Mouse (Mus musculus): ENCODE measurements around the gene Ropn1. TPM values are rescaled to one million over a fixed set of nuclear protein-coding genes. Genes with fewer than 3 reads are reported as not detected.

Ropn1 gene
- total and polyA plus RNA-seq, 2 experiments from 2014 or later: 0.34 TPM; not detected in 1

DNA sequence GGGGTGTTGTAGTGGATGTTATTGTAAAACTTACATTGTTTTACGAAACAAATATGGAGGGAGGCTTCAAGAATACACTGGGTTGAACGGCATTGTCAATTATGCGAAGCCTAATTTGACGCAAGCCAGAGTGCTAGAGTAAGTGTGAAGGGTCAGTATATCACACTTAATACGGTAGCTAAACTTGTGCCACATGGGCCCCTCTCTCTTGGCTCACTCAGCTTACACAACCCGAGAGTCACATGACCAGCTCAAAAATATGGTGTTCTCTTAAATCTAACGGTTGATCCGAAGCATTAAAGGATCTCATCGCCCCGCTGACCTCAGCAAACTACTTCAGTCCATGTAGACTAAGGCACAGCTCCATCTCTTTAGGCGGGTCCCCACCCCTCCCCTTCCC lies 8.7 kb downstream of the Ropn1 start:
- no peak for TF ChIP-seq CTCF (IDR thresholded peaks at IDR 0.05; ENCODE audit: low read depth)
- Histone ChIP-seq H3K4me1 (ENCODE audit: insufficient read depth, low read length) (0 out of 2 replicates have a peak, but pooled peaks cover 4% of the 10 kb centered on the region), H3K4me3 (ENCODE audit: low read length) (peak overlapping the region; percentile 34), H3K27ac (no peak overlapping the region), H3K27me3 (ENCODE audit: insufficient read depth, low read length) (no peaks in the 10 kb centered on the region), H3K4me2 (ENCODE audit: low read depth, low read length) (peak overlapping the region; percentile 58), H3K9ac (replicated peaks; ENCODE audit: low read length) (no peak overlapping the region), H3K36me3 (ENCODE audit: insufficient read depth, low read length) (no peaks in the 10 kb centered on the region), H3K9me3 (ENCODE audit: low read length) (no peaks in the 10 kb centered on the region)
- DNase-seq (ENCODE audit: low spot score) (no peak), ATAC-seq (peak; percentile 62; the same call in 1 of the 2 replicates)
- 44% methylated on average over 11 of the region's 11 CpGs for WGBS

DNA sequence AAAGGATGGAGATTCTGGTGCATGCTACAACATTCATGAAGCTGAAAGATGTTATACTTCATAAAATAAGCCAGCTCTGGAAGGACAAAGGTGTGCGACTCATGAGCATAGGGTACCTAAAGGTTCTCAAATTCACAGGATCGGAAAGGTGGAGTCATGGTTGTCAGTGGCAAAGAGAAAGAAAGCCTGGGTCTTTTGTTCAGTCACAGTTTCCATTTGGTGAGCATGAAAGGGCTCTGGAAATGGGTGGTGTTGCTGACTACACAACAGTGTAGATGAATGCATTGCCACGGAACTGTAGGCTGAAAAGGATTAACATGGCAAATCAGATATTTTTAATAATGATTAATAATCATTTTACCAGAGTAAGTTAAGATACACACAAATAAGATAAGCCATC lies 14.8 kb downstream of the Ropn1 start:
- Histone ChIP-seq H3K27ac (no peak overlapping the region), H3K9ac (replicated peaks; ENCODE audit: low read length) (no peak overlapping the region), H3K27me3 (ENCODE audit: insufficient read depth, low read length) (0 out of 2 replicates have a peak, but pooled peaks cover 4% of the 10 kb centered on the region), H3K4me1 (ENCODE audit: insufficient read depth, low read length) (0 out of 2 replicates have a peak, but pooled peaks cover 4% of the 10 kb centered on the region), H3K4me3 (ENCODE audit: low read length) (no peak overlapping the region), H3K4me2 (ENCODE audit: low read depth, low read length) (no peak overlapping the region), H3K9me3 (ENCODE audit: low read length) (no peaks in the 10 kb centered on the region), H3K36me3 (ENCODE audit: insufficient read depth, low read length) (no peaks in the 10 kb centered on the region)
- ATAC-seq: no peak
- no peak for DNase-seq (ENCODE audit: low spot score)
- WGBS: 80% methylated on average over 3 of the region's 3 CpGs
- TF ChIP-seq CTCF (IDR thresholded peaks at IDR 0.05; ENCODE audit: low read depth): no peak

DNA sequence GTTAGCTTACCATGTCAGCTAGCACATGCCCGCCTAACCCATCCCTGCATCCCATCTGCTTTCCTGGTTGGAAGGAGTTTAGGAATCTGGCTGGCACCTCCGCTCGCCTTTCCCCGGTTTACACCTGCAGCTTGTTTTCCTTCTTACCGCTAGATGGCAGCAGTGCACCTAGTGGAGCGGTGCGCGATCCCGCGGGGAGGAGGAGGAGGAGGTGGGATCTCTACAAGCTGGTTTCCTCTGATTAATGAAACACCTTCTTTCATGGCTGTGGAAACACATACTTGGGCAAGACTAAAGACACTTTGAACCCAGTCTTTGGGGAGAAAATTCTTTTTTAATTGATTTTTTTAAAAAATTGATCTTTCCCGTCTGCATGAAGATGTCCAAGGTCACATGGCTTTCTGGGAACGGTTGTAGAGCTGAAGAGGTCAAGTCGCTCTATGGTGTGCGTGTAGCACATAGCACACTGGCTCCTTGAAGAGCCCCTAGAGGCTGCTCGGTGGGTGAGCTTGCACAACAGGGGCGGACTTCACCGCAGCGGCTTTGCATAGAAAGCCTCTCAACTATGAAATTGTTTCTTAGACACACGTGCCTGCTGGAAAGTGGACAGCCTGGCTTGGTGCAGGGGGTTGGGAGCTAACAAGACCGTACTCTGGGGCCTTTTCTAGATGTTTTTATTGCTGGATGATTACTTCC lies 17.5 kb downstream of the Ropn1 start:
- peak overlapping the region; percentile 57 for H3K4me2 ChIP-seq (ENCODE audit: low read depth, low read length)
- DNase-seq (ENCODE audit: low spot score) (peak; percentile 88), ATAC-seq (peak; percentile 82)
- H3K4me1 ChIP-seq (ENCODE audit: insufficient read depth, low read length): 0 out of 2 replicates have a peak, but pooled peaks cover 4% of the 10 kb centered on the region
- H3K9ac ChIP-seq (replicated peaks; ENCODE audit: low read length): no peak overlapping the region
- peak overlapping the region; percentile 15; the same call in 1 of the 2 replicates for H3K4me3 ChIP-seq (ENCODE audit: low read length)
- H3K27me3 ChIP-seq (ENCODE audit: insufficient read depth, low read length): 0 out of 2 replicates have a peak, but pooled peaks cover 4% of the 10 kb centered on the region
- H3K36me3 ChIP-seq (ENCODE audit: insufficient read depth, low read length): no peaks in the 10 kb centered on the region
- WGBS: 4% methylated on average over 20 of the region's 20 CpGs
- no peaks in the 10 kb centered on the region for H3K9me3 ChIP-seq (ENCODE audit: low read length)
- H3K27ac ChIP-seq: no peak overlapping the region
- TF ChIP-seq CTCF (IDR thresholded peaks at IDR 0.05; ENCODE audit: low read depth): peak; percentile 98

DNA sequence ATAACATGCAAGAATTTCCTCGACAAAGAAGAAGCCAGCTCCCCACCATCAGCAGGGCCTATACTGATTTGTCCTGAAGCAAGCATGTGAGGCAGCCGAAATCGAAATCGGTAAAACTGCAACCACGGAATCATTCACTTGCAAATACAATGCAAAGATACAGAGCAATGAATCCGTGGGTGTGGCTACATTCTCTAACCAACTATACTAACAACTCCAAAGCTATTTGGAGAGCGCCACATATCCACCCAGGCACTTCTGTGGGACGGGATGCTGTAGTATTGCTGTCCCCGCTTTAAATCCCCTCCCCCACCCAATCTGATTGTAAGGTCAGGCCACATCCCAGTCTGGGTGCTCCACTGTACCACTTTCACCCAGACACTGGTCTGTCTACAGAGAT lies 18.6 kb downstream of the Ropn1 start:
- Histone ChIP-seq H3K27ac (no peak overlapping the region), H3K4me2 (ENCODE audit: low read depth, low read length) (no peak overlapping the region), H3K4me3 (ENCODE audit: low read length) (no peak overlapping the region), H3K9ac (replicated peaks; ENCODE audit: low read length) (no peak overlapping the region), H3K4me1 (ENCODE audit: insufficient read depth, low read length) (0 out of 2 replicates have a peak, but pooled peaks cover 4% of the 10 kb centered on the region), H3K36me3 (ENCODE audit: insufficient read depth, low read length) (no peaks in the 10 kb centered on the region), H3K27me3 (ENCODE audit: insufficient read depth, low read length) (0 out of 2 replicates have a peak, but pooled peaks cover 4% of the 10 kb centered on the region), H3K9me3 (ENCODE audit: low read length) (no peaks in the 10 kb centered on the region)
- no peak for TF ChIP-seq CTCF (IDR thresholded peaks at IDR 0.05; ENCODE audit: low read depth)
- 82% methylated on average over 9 of the region's 9 CpGs for WGBS
- no peak for DNase-seq (ENCODE audit: low spot score)
- no peak for ATAC-seq

DNA sequence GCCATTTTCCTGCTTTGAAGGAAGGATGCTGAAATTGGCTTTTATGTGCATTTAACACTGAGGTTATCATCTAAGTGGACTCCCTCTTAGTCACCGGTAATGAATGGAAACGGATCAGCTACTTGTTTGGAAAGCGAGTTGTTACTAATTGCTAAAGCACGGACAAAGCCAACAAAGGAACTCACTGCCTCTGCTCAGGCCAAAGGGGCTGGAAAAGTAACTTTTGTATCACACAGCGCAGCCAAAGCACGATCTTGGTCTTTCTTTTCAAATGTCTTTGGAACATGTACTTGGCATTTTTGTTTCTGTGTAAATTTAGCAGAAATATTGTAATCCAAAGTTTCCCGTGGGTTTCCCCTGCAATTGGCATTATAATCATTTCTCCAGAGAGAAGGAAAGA lies 22.2 kb downstream of the Ropn1 start:
- H3K36me3 ChIP-seq (ENCODE audit: insufficient read depth, low read length): no peaks in the 10 kb centered on the region
- no peaks in the 10 kb centered on the region for H3K9me3 ChIP-seq (ENCODE audit: low read length)
- no peak overlapping the region for H3K4me3 ChIP-seq (ENCODE audit: low read length)
- no peak overlapping the region for H3K9ac ChIP-seq (replicated peaks; ENCODE audit: low read length)
- H3K4me2 ChIP-seq (ENCODE audit: low read depth, low read length): no peak overlapping the region
- no peak for TF ChIP-seq CTCF (IDR thresholded peaks at IDR 0.05; ENCODE audit: low read depth)
- DNase-seq (ENCODE audit: low spot score) (no peak), ATAC-seq (no peak)
- H3K4me1 ChIP-seq (ENCODE audit: insufficient read depth, low read length): 0 out of 2 replicates have a peak, but pooled peaks cover 4% of the 10 kb centered on the region
- WGBS: 49% methylated on average over 7 of the region's 7 CpGs
- 0 out of 2 replicates have a peak, but pooled peaks cover 4% of the 10 kb centered on the region for H3K27me3 ChIP-seq (ENCODE audit: insufficient read depth, low read length)
- H3K27ac ChIP-seq: no peak overlapping the region

DNA sequence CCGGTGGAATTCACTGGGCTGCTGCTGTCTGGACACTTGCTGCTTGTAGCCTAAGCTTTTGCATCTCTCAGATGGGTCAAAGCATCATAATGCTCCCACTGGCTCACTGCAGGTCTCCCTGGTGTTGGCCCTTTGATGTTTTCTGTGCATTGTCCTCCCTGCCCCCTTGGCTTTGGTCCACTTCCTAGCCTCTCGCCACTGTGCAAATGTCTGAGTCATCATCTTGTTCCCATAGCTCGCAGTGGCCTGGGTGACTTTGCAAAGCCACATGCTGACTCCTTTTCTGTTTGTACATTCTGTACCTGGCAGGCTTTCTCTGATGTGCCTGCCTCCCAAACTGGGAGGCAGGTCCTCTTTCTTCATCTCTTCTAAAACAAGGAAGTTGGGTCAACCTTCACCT lies 23.1 kb downstream of the Ropn1 start:
- H3K9me3 ChIP-seq (ENCODE audit: low read length): no peaks in the 10 kb centered on the region
- 42% methylated on average over 3 of the region's 3 CpGs for WGBS
- no peak for TF ChIP-seq CTCF (IDR thresholded peaks at IDR 0.05; ENCODE audit: low read depth)
- H3K4me3 ChIP-seq (ENCODE audit: low read length): no peak overlapping the region
- H3K27me3 ChIP-seq (ENCODE audit: insufficient read depth, low read length): 0 out of 2 replicates have a peak, but pooled peaks cover under 1% of the 10 kb centered on the region
- H3K36me3 ChIP-seq (ENCODE audit: insufficient read depth, low read length): no peaks in the 10 kb centered on the region
- ATAC-seq: no peak
- H3K4me1 ChIP-seq (ENCODE audit: insufficient read depth, low read length): no peaks in the 10 kb centered on the region
- no peak overlapping the region for H3K9ac ChIP-seq (replicated peaks; ENCODE audit: low read length)
- no peak overlapping the region for H3K27ac ChIP-seq
- H3K4me2 ChIP-seq (ENCODE audit: low read depth, low read length): no peak overlapping the region
- DNase-seq (ENCODE audit: low spot score): no peak

DNA sequence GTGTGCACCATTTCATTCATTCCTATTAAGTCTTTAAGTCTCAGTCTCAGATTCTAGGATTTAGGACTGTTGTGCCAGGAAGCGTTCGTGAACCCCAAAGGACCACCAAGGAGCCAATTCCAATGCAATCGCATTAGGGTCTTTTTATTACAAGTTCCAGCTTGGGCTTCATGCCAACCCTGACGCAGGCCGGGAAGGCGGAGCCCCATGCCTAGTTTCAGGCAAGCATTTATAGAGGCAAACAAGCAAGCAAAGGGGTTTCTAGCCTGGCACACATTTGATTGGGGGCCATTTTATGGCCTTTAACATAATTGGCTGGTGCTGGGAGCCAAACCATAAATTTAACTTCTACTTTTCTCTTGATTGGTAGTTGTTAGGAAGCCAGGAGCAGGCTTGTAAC lies 24.6 kb downstream of the Ropn1 start:
- whole genome bisulfite sequencing: 50% methylated on average over 6 of the region's 6 CpGs
- Histone ChIP-seq H3K4me2 (ENCODE audit: low read depth, low read length) (no peak overlapping the region), H3K9me3 (ENCODE audit: low read length) (no peaks in the 10 kb centered on the region), H3K4me3 (ENCODE audit: low read length) (no peak overlapping the region), H3K4me1 (ENCODE audit: insufficient read depth, low read length) (no peaks in the 10 kb centered on the region), H3K36me3 (ENCODE audit: insufficient read depth, low read length) (no peaks in the 10 kb centered on the region), H3K9ac (replicated peaks; ENCODE audit: low read length) (no peak overlapping the region), H3K27me3 (ENCODE audit: insufficient read depth, low read length) (no peaks in the 10 kb centered on the region), H3K27ac (no peak overlapping the region)
- ATAC-seq (no peak), DNase-seq (ENCODE audit: low spot score) (no peak)
- no peak for TF ChIP-seq CTCF (IDR thresholded peaks at IDR 0.05; ENCODE audit: low read depth)
